Mouse (Mus musculus): ENCODE data around the gene Rlim.

DNA sequence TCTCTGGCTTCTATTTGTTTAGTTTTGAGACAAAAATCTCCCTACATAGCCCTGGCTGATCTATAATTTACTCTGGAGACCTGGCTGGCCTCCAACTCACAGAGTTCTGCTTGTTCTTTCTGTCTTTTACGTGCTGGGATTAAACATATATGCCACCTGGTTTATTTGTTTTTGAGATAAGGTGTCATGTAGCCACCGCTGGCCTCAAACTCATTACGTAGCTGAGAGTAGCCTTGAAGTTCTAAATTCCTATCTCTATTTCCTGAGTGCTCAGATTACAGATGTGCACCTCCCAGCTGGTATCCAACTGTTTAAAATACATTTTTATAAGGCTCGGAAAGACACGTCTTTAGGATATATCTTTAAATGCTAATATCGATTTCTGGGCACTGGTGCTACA, 12.8 kb upstream of the Rlim start:
- TF ChIP-seq CTCF (IDR thresholded peaks at IDR 0.05; ENCODE audit: low read depth, low read length) (no peak), POLR2A (IDR thresholded peaks at IDR 0.05; ENCODE audit: borderline replicate concordance, low read depth, low read length) (no peak)
